Mouse (Mus musculus): ENCODE measurements at regions not wholly inside any gene's neighbourhood (a gene's known extent, or its start where the extent isn't known, plus 50 kb on each side); places are given as distances from the start of the nearest gene placed in this dataset.

DNA sequence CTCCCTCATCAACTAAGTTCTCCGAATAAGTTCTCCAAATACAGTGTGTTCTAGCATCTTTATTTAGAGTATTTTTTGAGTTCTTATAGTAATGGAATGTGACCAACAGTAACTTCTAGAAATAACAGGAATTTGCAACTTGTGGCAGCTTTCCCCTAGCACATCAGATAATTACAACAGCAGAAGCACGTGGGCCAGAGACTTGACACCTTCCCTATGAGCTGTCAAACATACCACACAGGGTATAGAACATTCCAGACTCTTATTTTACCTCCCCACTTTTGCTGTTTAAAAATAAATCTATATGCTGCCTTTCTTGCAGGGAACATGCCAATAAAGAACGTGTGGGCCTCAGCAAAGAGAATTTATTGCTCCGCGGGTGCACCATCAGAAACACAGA lies 77.4 kb upstream of the Commd8 start:
- no peaks in the 10 kb centered on the region for H3K27me3 ChIP-seq (replicated peaks)
- no peak overlapping the region for H3K4me2 ChIP-seq
- H3K36me3 ChIP-seq = peaks cover 16% of the 10 kb centered on the region
- ATAC-seq (ENCODE audit: insufficient number of reproducible peaks, low FRiP score) = no peak
- no peak overlapping the region for H3K4me3 ChIP-seq
- no peak overlapping the region for H3K9ac ChIP-seq
- no peaks in the 10 kb centered on the region for H3K4me1 ChIP-seq (replicated peaks)
- H3K27ac ChIP-seq (ENCODE audit: poor library complexity, severe bottlenecking) = no peak overlapping the region
- 81% methylated on average over 5 of the region's 5 CpGs for WGBS
- no peaks in the 10 kb centered on the region for H3K9me3 ChIP-seq (replicated peaks)

DNA sequence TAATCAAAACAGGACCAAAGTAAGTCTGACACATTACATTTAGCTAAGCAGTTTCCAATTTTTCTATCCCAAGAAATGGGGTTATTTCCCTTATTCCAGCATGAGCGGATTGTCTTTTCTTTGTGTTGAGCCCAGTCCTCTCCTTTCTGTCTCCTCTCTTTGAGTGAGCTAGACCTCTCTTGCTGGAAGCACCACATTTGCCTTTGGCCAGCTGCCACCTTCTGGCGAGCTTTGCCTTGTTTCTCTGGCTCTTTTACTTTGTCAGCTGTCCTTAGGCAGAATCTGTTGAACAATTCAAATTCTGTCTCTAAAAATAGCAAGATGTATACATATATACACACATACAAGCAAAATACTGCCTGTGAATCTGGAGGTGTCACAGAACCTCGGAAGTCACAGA lies 76.1 kb upstream of the Commd8 start:
- no peak overlapping the region for H3K4me3 ChIP-seq
- H3K4me1 ChIP-seq (replicated peaks) = no peaks in the 10 kb centered on the region
- H3K27me3 ChIP-seq (replicated peaks) = no peaks in the 10 kb centered on the region
- 72% methylated on average over 3 of the region's 3 CpGs for WGBS
- no peaks in the 10 kb centered on the region for H3K9me3 ChIP-seq (replicated peaks)
- no peak overlapping the region for H3K4me2 ChIP-seq
- H3K9ac ChIP-seq = no peak overlapping the region
- ATAC-seq (ENCODE audit: insufficient number of reproducible peaks, low FRiP score) = no peak
- peaks cover 20% of the 10 kb centered on the region for H3K36me3 ChIP-seq
- no peak overlapping the region for H3K27ac ChIP-seq (ENCODE audit: poor library complexity, severe bottlenecking)

DNA sequence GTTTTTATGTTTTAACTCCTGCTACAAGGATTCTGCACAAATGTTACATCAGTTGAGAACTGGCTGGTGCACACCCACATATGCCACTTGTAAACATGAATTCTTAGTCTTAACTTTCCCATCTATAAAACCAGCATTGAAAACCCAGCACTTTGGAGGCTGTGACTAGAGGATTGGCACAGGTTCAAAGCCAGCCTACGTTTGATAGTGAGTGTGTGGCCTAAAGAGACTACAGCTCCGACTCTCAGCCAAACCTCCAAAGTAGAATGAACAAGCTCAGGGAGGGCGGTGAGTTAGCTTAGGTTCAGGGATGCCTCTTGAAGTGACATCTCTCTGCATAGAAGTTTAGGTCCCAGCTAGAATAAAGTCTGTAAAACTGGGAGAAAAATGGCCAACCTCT lies 75.0 kb upstream of the Commd8 start:
- ATAC-seq (ENCODE audit: insufficient number of reproducible peaks, low FRiP score) = no peak
- 75% methylated on average over 3 of the region's 3 CpGs for WGBS
- no peak overlapping the region for H3K4me3 ChIP-seq
- no peak overlapping the region for H3K27ac ChIP-seq (ENCODE audit: poor library complexity, severe bottlenecking)
- H3K27me3 ChIP-seq (replicated peaks) = no peaks in the 10 kb centered on the region
- H3K9ac ChIP-seq = no peak overlapping the region
- no peaks in the 10 kb centered on the region for H3K9me3 ChIP-seq (replicated peaks)
- peaks cover 22% of the 10 kb centered on the region for H3K36me3 ChIP-seq
- no peaks in the 10 kb centered on the region for H3K4me1 ChIP-seq (replicated peaks)
- H3K4me2 ChIP-seq = no peak overlapping the region

DNA sequence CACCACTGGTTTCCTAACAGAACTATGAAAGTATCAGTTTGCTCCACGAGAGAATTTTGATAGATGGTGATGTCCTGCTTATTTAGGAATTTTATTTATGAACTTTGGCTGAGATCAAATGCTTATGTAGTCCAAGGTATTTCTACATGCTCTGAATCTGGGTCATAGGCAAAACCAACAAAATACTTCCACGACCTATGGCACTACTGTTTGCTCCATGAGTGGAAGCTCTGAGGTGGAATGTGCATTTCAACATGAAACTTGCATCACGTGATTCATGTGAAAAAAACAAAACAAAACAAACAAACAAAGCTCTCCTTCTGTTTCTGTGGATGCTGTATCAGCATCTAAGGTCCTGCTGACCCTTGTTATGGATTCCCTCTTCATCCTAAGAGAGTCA lies 73.5 kb upstream of the Commd8 start:
- H3K27ac ChIP-seq (ENCODE audit: poor library complexity, severe bottlenecking) = no peak overlapping the region
- peaks cover 9% of the 10 kb centered on the region for H3K36me3 ChIP-seq
- H3K9ac ChIP-seq = no peak overlapping the region
- WGBS = 84% methylated on average over 3 of the region's 3 CpGs
- no peak for ATAC-seq (ENCODE audit: insufficient number of reproducible peaks, low FRiP score)
- no peaks in the 10 kb centered on the region for H3K27me3 ChIP-seq (replicated peaks)
- H3K4me2 ChIP-seq = no peak overlapping the region
- H3K9me3 ChIP-seq (replicated peaks) = no peaks in the 10 kb centered on the region
- H3K4me1 ChIP-seq (replicated peaks) = no peaks in the 10 kb centered on the region
- H3K4me3 ChIP-seq = no peak overlapping the region

DNA sequence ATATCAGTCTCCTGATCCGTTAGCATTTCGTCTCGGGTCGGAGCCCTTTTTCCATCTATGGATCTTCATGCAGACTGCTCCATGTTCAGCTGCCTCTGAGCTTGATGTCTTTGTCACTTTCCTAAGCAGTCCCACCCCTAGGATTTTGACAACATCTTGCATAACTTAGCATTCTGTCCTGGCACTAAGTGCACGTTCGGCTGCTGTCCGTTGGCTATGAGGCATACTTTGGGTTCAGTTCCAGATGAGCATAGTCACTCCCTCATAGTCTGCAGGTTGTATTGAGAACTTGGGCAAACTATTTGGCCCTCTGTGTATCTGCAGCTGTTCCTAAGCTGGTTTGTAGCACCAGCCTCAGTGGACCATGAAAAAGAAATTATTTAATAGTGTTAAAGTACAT lies 72.3 kb upstream of the Commd8 start:
- ATAC-seq (ENCODE audit: insufficient number of reproducible peaks, low FRiP score) = no peak
- H3K4me3 ChIP-seq = no peak overlapping the region
- no peaks in the 10 kb centered on the region for H3K27me3 ChIP-seq (replicated peaks)
- H3K4me1 ChIP-seq (replicated peaks) = no peaks in the 10 kb centered on the region
- WGBS = 86% methylated on average over 7 of the region's 7 CpGs
- H3K9ac ChIP-seq = no peak overlapping the region
- no peak overlapping the region for H3K27ac ChIP-seq (ENCODE audit: poor library complexity, severe bottlenecking)
- H3K36me3 ChIP-seq = peaks cover 9% of the 10 kb centered on the region
- H3K4me2 ChIP-seq = no peak overlapping the region
- no peaks in the 10 kb centered on the region for H3K9me3 ChIP-seq (replicated peaks)

DNA sequence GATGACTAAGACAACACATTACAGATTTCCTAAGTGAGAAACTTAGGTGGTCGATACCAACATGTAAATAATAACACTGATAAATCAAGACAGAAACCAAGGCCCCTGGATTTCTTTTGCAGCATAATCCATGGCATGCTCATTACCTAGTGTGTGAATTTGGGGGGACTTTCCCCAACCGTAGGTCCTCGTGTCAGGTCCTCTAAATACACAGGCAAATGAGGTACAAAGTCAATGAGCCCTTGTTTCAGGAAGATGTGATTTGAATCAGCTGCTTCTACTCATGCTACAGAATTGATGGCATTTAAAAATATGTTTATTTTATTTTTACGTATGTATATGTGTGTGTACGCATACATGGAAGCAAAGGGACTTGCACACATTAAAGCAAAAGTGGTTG lies 59.0 kb upstream of the Commd8 start:
- Histone ChIP-seq H3K4me1 (replicated peaks) (peaks cover 18% of the 10 kb centered on the region), H3K9ac (no peak overlapping the region), H3K4me3 (no peak overlapping the region), H3K27me3 (replicated peaks) (no peaks in the 10 kb centered on the region), H3K9me3 (replicated peaks) (no peaks in the 10 kb centered on the region), H3K4me2 (no peak overlapping the region), H3K36me3 (peaks cover 8% of the 10 kb centered on the region; the same call in 1 of the 2 replicates), H3K27ac (ENCODE audit: poor library complexity, severe bottlenecking) (no peak overlapping the region)
- no peak for ATAC-seq (ENCODE audit: insufficient number of reproducible peaks, low FRiP score)
- 89% methylated on average over 5 of the region's 5 CpGs for WGBS

DNA sequence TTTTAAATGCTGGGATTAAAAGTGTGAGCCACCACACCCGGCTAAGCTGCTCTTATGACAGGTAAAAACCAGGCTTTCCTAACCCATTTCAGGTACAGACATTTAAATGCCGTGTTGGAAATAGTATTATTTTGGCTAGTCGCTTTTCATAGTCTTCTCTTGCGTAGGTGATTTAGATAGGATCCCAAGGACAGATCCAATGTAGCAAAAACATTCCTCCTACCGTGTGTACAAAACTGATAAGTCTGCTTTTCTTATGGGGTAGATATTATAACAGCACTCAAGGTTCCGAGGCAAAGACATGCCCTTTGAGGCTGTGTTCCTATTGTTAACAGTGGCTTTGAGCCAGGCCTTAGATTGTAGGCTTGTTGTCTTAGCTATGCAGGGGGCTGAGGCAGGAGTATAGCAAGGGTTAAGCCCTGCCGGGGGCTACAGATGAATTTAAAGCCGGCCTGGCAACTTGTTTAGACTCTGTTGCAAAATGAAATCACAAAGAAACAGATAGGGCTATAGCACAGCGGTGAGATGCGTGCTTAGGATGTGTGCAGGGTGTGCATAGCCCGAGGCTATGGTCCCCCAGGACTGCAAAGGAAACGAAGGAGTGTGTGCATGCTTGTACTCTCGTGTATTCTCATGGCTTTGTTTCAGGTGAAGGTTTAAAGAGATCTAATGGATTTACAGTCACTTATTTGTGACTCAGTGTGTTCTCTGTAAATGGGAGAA lies 57.7 kb upstream of the Commd8 start:
- Histone ChIP-seq H3K4me3 (no peak overlapping the region), H3K9ac (no peak overlapping the region), H3K9me3 (replicated peaks) (no peaks in the 10 kb centered on the region), H3K27ac (ENCODE audit: poor library complexity, severe bottlenecking) (no peak overlapping the region), H3K36me3 (peaks cover 8% of the 10 kb centered on the region; the same call in 1 of the 2 replicates), H3K27me3 (replicated peaks) (no peaks in the 10 kb centered on the region), H3K4me2 (peak overlapping the region; percentile 51; the same call in 1 of the 2 replicates), H3K4me1 (replicated peaks) (peaks cover 18% of the 10 kb centered on the region)
- 63% methylated on average over 13 of the region's 13 CpGs for WGBS
- ATAC-seq (ENCODE audit: insufficient number of reproducible peaks, low FRiP score) = peak; percentile 33; the same call in 1 of the 2 replicates

DNA sequence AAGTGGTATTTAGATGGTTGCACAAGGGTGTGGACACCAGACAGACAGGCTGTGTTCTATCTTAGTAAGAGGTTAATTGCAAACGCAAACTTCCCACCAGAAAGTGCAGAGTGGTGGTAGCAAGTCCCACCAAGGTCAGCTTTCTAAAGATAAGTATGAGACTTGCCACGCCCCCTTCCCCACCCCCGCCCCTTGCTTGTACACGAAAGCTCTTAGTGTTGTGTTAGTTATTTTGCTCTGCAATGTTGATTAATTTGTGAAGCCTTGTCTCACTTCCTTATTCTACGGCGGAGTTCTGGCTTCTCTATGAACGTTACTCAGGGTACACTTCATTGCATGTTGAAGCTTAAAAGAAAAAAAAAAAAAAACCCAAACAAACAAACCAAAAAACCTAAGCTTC lies 57.1 kb upstream of the Commd8 start:
- Histone ChIP-seq H3K36me3 (peaks cover 8% of the 10 kb centered on the region; the same call in 1 of the 2 replicates), H3K9ac (no peak overlapping the region), H3K4me1 (replicated peaks) (peaks cover 18% of the 10 kb centered on the region), H3K4me2 (peak overlapping the region; percentile 51), H3K9me3 (replicated peaks) (no peaks in the 10 kb centered on the region), H3K4me3 (no peak overlapping the region), H3K27ac (ENCODE audit: poor library complexity, severe bottlenecking) (no peak overlapping the region), H3K27me3 (replicated peaks) (no peaks in the 10 kb centered on the region)
- ATAC-seq (ENCODE audit: insufficient number of reproducible peaks, low FRiP score) = peak; percentile 54; the same call in 1 of the 2 replicates
- 31% methylated on average over 7 of the region's 7 CpGs for WGBS

DNA sequence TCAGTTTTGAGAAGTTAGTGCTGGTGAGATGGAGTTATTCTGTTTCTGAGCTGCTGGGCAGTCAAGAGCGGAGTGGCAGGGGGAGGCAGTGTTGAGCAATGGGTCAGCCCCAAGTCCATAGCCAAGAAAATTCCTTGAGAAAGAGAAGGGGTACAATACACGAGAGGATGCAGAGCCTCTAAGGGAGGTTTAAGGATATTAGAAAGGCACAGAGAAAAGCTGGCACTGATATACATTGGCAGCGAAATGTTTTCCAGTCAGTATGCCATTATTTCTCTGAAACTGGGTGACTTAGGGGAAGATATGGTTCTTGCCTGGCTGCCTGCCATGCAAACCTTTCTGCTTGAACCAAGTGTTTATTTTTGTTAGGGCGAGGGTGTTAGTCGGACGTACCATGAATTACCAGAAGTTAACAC lies 56.6 kb upstream of the Commd8 start:
- WGBS = 29% methylated on average over 6 of the region's 6 CpGs
- peak; percentile 22; the same call in 1 of the 2 replicates for ATAC-seq (ENCODE audit: insufficient number of reproducible peaks, low FRiP score)
- peak overlapping the region; percentile 51; the same call in 1 of the 2 replicates for H3K27ac ChIP-seq (ENCODE audit: poor library complexity, severe bottlenecking)

DNA sequence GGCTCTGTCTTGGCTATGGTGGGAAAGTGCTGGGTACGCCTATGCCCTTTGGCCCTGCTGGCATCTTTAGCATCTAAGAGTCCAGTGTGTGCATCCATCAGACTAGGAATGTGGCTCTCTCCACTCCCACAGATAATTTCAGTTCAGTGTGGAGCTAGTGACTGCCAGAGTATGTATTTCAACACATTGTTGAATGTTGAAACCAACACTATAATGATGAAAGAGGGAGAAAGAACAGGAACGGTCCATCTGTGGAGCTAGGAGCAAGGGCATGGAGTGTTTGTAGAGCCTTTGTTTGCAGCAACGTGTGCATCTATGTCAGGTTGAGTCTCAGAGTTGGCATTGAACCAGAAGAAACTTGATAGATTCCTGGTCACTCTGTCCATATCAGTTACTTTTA lies 54.9 kb upstream of the Commd8 start:
- ATAC-seq (ENCODE audit: insufficient number of reproducible peaks, low FRiP score) = no peak
- Histone ChIP-seq H3K4me3 (no peak overlapping the region), H3K9ac (no peak overlapping the region), H3K27me3 (replicated peaks) (no peaks in the 10 kb centered on the region), H3K36me3 (no peaks in the 10 kb centered on the region), H3K27ac (ENCODE audit: poor library complexity, severe bottlenecking) (no peak overlapping the region), H3K9me3 (replicated peaks) (no peaks in the 10 kb centered on the region), H3K4me2 (no peak overlapping the region), H3K4me1 (replicated peaks) (peaks cover 23% of the 10 kb centered on the region)
- WGBS = 69% methylated on average over 3 of the region's 3 CpGs

More for the DNA sequence above, 56.6 kb upstream of the Commd8 start:
- peak overlapping the region; percentile 51 for H3K4me2 ChIP-seq
- H3K9ac ChIP-seq = no peak overlapping the region
- H3K36me3 ChIP-seq = peaks cover 8% of the 10 kb centered on the region; the same call in 1 of the 2 replicates
- no peaks in the 10 kb centered on the region for H3K27me3 ChIP-seq (replicated peaks)
- H3K9me3 ChIP-seq (replicated peaks) = no peaks in the 10 kb centered on the region
- H3K4me3 ChIP-seq = no peak overlapping the region
- peaks cover 22% of the 10 kb centered on the region for H3K4me1 ChIP-seq (replicated peaks)

DNA sequence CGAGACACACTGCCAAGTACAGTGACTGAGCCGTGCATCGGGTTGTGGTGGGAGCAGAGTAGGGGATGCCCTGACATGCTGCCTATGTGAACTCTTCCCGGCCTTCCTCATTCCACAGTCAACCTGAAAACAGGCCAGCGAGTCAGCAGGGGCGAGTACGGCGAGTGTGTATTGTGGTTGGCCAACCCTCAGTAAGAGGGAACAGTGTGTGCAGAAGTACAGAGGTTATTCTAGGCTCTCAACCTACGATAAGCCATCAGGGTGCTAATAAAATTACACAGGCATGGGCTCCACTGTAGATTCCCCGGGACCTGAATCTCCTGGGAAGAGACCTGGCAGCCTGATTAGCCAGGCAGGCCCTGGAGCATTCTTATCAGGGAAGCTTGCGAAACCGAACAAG lies 51.7 kb upstream of the Commd8 start:
- Histone ChIP-seq H3K4me3 (no peak overlapping the region), H3K36me3 (no peaks in the 10 kb centered on the region), H3K4me1 (replicated peaks) (peaks cover 11% of the 10 kb centered on the region), H3K27ac (ENCODE audit: poor library complexity, severe bottlenecking) (no peak overlapping the region), H3K9me3 (replicated peaks) (no peaks in the 10 kb centered on the region), H3K4me2 (no peak overlapping the region), H3K9ac (no peak overlapping the region), H3K27me3 (replicated peaks) (no peaks in the 10 kb centered on the region)
- 59% methylated on average over 12 of the region's 12 CpGs for WGBS
- ATAC-seq (ENCODE audit: insufficient number of reproducible peaks, low FRiP score) = no peak; the same call in 1 of the 2 replicates

DNA sequence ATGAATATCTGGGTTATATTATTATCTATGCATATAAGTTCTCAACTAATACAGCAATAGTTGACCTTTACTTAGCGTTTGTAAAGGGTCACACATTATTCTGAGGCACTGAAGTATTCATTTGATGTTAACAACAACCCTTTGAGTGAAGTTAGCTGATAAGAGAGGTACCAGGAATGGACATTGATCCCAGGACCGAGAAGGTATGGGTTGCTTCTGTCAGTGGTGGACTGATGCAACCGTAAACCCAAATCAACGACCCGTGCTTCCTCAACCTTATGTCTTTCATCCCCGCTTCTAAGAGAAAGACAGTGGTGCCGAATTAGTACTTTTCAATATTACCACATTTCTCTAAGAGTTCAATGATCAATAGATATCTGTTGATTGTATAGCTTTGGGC lies 51.3 kb upstream of the Commd8 start:
- H3K27me3 ChIP-seq (replicated peaks) = no peaks in the 10 kb centered on the region
- 87% methylated on average over 7 of the region's 7 CpGs for WGBS
- no peak overlapping the region for H3K4me2 ChIP-seq
- H3K9me3 ChIP-seq (replicated peaks) = no peaks in the 10 kb centered on the region
- no peak for ATAC-seq (ENCODE audit: insufficient number of reproducible peaks, low FRiP score)
- H3K4me3 ChIP-seq = no peak overlapping the region
- no peaks in the 10 kb centered on the region for H3K36me3 ChIP-seq
- H3K9ac ChIP-seq = no peak overlapping the region
- no peak overlapping the region for H3K27ac ChIP-seq (ENCODE audit: poor library complexity, severe bottlenecking)
- peaks cover 6% of the 10 kb centered on the region for H3K4me1 ChIP-seq (replicated peaks)
